Mouse (Mus musculus): ENCODE results near the gene Padi2. TPM values are rescaled to one million over a fixed set of nuclear protein-coding genes. Genes with fewer than 3 reads are reported as not detected.

Padi2 gene
- total and polyA plus RNA-seq, 3 experiments, result 0.04 TPM; not detected in 2

- in situ Hi-C loops (cut with MboI; ENCODE audit: low pct_ligation_motif_present, low pct_unique_long_range_greater_than_20kb, low sequenced_read_pairs), result no loop called here
- dilution Hi-C loops (cut with MboI; ENCODE audit: extremely low pct_ligation_motif_present, extremely low pct_unique_long_range_greater_than_20kb, low sequenced_read_pairs), result no loop called here
- Histone ChIP-seq H3K27ac (ENCODE audit: insufficient read depth, low read depth) (no peak overlapping the region), H3K79me2 (replicated peaks; ENCODE audit: control insufficient read depth, extremely low read depth, insufficient read depth, poor library complexity, severe bottlenecking) (no peaks in the 10 kb centered on the region), H3K9ac (ENCODE audit: insufficient read depth, low read depth) (no peak overlapping the region), H3K4me1 (ENCODE audit: control insufficient read depth in 1 of 2, insufficient read depth in 2 of 2) (no peaks in the 10 kb centered on the region), H3K9me3 (replicated peaks; ENCODE audit: low read length) (peaks cover 8% of the 10 kb centered on the region), H3K27me3 (replicated peaks) (peaks cover 80% of the 10 kb centered on the region), H3K36me3 (replicated peaks in 1 of 2; ENCODE audit: control insufficient read depth in 1 of 2, insufficient read depth in 1 of 2, low read length in 1 of 2) (no peaks in the 10 kb centered on the region), H3K4me2 (ENCODE audit: insufficient read depth, low read depth, poor library complexity, severe bottlenecking) (no peak overlapping the region), H3K4me3 (replicated peaks in 1 of 3; ENCODE audit: low read depth in 2 of 3, low read length in 2 of 3, poor library complexity in 1 of 3) (no peak overlapping the region)
- TF ChIP-seq BHLHE40 (IDR thresholded peaks at IDR 0.05; ENCODE audit: low read depth, low read length) (no peak), ELF1 (IDR thresholded peaks at IDR 0.05; ENCODE audit: low read depth, low read length) (no peak), ZC3H11A (IDR thresholded peaks at IDR 0.05; ENCODE audit: low read depth, low read length) (no peak), MEF2A (IDR thresholded peaks at IDR 0.05; ENCODE audit: borderline replicate concordance, low read depth, low read length) (no peak), CTCF (conservative IDR thresholded peaks at IDR 0.05 in 1 of 2, IDR thresholded peaks at IDR 0.05 in 1 of 2; ENCODE audit: low read depth in 2 of 2, low read length in 2 of 2) (no peak)
- DNase-seq (ENCODE audit: extremely low read depth), result no peak
Measured at GRCm38 (mm10) chr4:140860125-140860766, 45.9 kb upstream of the Padi2 start.

GRCm38 (mm10) chr4:140860767-140861147 lies 45.4 kb upstream of the Padi2 start:
- H3K79me2 ChIP-seq (replicated peaks; ENCODE audit: control insufficient read depth, extremely low read depth, insufficient read depth, poor library complexity, severe bottlenecking), result no peaks in the 10 kb centered on the region
- peaks cover 8% of the 10 kb centered on the region for H3K9me3 ChIP-seq (replicated peaks; ENCODE audit: low read length)
- in situ Hi-C loops (cut with MboI; ENCODE audit: low pct_ligation_motif_present, low pct_unique_long_range_greater_than_20kb, low sequenced_read_pairs) (no loop called here), dilution Hi-C loops (cut with MboI; ENCODE audit: extremely low pct_ligation_motif_present, extremely low pct_unique_long_range_greater_than_20kb, low sequenced_read_pairs) (no loop called here)
- no peaks in the 10 kb centered on the region for H3K4me1 ChIP-seq (ENCODE audit: control insufficient read depth in 1 of 2, insufficient read depth in 2 of 2)
- no peak for DNase-seq (ENCODE audit: extremely low read depth)
- TF ChIP-seq JUND (conservative IDR thresholded peaks at IDR 0.05; ENCODE audit: low read depth, low read length), result no peak
- TF ChIP-seq UBTF (IDR thresholded peaks at IDR 0.05; ENCODE audit: low read depth, low read length), result no peak
- TF ChIP-seq IRF4 (IDR thresholded peaks at IDR 0.05; ENCODE audit: low read depth, low read length), result no peak
- no peak for TF ChIP-seq POLR2A (IDR thresholded peaks at IDR 0.05; ENCODE audit: low read depth, low read length)
- TF ChIP-seq USF1 (IDR thresholded peaks at IDR 0.05; ENCODE audit: low read depth, low read length), result no peak
- no peak for TF ChIP-seq SIN3A (IDR thresholded peaks at IDR 0.05; ENCODE audit: low read length)
- no peak for TF ChIP-seq MAFK (IDR thresholded peaks at IDR 0.05; ENCODE audit: insufficient replicate concordance, low read length)
- TF ChIP-seq E2F4 (IDR thresholded peaks at IDR 0.05; ENCODE audit: insufficient replicate concordance, low read depth, low read length), result no peak
- no peak for TF ChIP-seq ZC3H11A (IDR thresholded peaks at IDR 0.05; ENCODE audit: low read depth, low read length)
- no peak for TF ChIP-seq RCOR1 (conservative IDR thresholded peaks at IDR 0.05; ENCODE audit: low read depth, low read length)
- TF ChIP-seq MAX (IDR thresholded peaks at IDR 0.05; ENCODE audit: low read length), result no peak
- TF ChIP-seq MYC (IDR thresholded peaks at IDR 0.05; ENCODE audit: low read depth, low read length), result no peak
- no peak for TF ChIP-seq ZNF384 (IDR thresholded peaks at IDR 0.05; ENCODE audit: low read depth, low read length)
- peaks cover 77% of the 10 kb centered on the region for H3K27me3 ChIP-seq (replicated peaks)
- H3K27ac ChIP-seq (ENCODE audit: insufficient read depth, low read depth), result no peak overlapping the region
- H3K36me3 ChIP-seq (replicated peaks in 1 of 2; ENCODE audit: control insufficient read depth in 1 of 2, insufficient read depth in 1 of 2, low read length in 1 of 2), result no peaks in the 10 kb centered on the region
- H3K9ac ChIP-seq (ENCODE audit: insufficient read depth, low read depth), result no peak overlapping the region
- H3K4me2 ChIP-seq (ENCODE audit: insufficient read depth, low read depth, poor library complexity, severe bottlenecking), result no peak overlapping the region
- H3K4me3 ChIP-seq (replicated peaks in 1 of 3; ENCODE audit: low read depth in 2 of 3, low read length in 2 of 3, poor library complexity in 1 of 3), result no peak overlapping the region

Data from CH12.LX (cell line).